Mouse (Mus musculus) naive thymus-derived CD4-positive, alpha-beta T cell, adult 2 months (primary cell): ENCODE results near the gene Clcf1.
A peak's percentile ranks its signal among the peaks of the same experiment; 100 is the strongest.

Experiments used
- DNase-seq: peaks from one replicate; pipeline ENCODE4 v3.0.0-alpha.2; 2011; ENCODE audit warnings: low read depth

Gene Clcf1

DNA sequence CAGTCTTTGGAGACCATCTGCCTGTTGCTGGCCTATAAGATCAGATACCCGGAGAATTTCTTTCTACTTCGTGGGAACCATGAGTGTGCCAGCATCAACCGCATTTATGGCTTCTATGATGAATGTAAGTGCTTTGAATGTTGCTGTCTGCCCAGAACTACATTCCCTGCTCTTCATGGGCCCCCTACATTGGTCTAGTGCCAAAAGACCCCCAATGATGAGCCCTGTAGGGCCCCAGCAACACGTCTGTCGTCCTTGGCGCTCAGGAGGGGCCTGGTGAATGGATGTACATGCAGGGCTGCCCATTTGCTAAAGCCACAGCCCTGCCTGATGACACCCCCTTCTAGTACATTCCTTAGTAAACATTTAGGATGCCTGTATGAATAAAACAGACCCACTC is 20.9 kb upstream of the Clcf1 start:
- DNase-seq, result no peak

DNA sequence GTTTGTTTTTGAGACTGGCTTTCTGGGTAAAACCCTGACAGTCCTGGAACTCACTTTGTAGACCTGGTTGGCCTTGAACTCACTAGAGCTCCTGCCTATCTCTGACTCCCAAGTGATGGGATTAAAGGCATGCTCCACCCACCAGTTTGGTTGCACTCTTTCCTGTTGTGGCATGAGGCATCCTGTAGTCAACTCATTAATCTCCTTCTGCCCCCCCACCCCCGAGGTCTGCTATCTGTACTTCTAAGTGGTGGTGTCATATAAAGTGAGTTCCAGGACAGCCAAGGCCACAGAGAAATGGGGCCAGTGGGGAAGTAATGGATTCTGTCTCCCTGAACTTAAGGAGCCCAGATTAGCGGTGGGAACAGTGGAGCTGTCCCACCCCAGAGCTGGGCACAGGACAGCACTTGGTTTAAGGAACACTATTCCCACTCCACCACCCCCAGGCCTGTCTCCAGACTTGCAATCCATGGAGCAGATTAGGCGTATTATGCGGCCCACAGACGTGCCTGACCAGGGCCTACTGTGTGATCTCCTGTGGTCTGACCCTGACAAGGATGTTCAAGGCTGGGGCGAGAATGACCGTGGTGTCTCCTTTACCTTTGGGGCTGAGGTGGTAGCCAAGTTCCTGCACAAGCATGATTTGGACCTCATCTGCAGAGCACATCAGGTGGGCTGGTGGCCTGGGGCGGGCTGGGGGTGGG is 19.9 kb upstream of the Clcf1 start:
- peak; percentile 44 for DNase-seq

GRCm38 (mm10) chr19:4194776-4195650 is 19.0 kb upstream of the Clcf1 start:
- no peak for DNase-seq

- no peak for DNase-seq
These were observed 18.0 kb upstream of the Clcf1 start for GRCm38 (mm10) chr19:4196048-4196447.

GRCm38 (mm10) chr19:4196548-4196947 is 17.5 kb upstream of the Clcf1 start:
- DNase-seq, result no peak

DNA sequence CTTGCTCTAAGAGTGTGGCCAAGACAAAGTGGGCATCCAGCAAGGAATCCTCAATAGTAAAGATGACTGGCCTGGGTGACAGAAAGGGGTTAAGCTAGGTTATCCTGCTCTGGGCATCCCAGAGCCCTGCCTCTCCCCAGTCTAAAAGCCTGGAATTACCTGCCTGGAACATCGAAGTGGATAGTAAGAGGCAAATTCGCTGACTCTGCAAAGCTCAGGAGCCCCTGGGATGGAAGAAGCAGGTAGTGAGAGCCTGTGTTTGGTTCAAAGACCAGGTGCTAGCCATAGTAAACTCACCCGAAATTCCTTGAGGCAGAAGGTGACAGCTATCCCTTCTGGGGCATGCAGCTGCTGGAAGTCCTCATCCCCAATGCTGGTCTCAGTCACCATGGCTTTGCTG is 16.9 kb upstream of the Clcf1 start:
- no peak for DNase-seq

- DNase-seq, result peak; percentile 94
These were observed 12.6 kb upstream of the Clcf1 start, which contains the start of gene Rad9a for GRCm38 (mm10) chr19:4201291-4201909. Gene Rad9a, minus strand, starts transcription at chr19:4201662.

DNA sequence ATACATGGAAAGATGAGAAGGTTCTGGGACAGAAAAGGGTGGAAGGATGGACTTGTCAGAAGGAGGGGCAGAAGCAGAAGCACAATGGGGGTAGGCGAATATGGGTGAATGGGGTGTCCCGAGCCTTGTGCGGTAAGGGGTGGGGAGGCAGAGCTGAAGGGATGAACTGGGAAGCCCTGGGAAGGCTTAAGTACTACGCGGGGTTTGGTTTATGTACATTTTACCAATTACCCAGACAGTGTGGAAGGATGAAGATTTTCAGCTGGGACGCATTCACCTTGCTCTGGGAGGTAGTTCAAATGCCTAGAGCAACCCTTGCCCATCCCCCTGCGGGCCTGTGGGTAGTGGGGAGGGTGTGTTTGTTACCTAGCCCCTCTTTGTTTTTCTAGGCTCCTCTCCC is 11.9 kb upstream of the Clcf1 start:
- no peak for DNase-seq

- DNase-seq, result peak; percentile 71
These were observed 10.9 kb upstream of the Clcf1 start for GRCm38 (mm10) chr19:4203148-4203547.

DNA sequence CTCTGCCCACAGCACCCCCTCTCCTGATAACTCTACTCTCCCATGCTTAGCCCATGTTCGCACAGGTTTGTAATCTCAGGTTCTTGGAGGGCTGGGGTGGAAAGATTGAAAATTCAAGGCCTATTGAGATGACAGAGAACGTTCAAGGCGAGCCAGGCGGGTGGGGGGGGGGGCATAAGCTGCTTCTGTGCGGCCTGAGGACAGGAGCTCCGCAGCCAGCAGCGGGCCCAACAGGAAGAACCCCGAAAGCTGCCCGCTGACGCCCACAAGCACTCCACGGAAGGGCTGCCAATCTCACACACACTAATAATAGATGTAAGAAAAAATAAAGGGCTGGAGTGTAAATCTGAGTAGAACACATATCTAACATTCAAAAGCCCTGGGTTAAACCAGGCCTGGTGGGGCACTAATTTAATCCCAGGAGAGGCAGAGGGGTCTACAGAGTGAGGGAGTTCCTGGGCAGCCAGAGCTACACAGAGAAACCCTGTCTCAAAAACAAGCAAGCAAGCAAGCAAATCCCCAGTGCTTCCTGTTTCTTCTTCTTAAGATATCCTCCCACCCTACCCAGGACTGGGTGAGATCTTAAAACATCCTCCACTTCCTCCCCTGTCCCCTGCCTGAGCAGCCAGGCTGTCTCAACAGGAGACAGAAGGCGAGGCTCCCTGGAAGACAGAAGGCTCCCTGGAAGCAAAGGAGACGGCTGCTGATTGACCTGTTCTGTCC is 10.3 kb upstream of the Clcf1 start:
- peak; percentile 76 for DNase-seq

DNA sequence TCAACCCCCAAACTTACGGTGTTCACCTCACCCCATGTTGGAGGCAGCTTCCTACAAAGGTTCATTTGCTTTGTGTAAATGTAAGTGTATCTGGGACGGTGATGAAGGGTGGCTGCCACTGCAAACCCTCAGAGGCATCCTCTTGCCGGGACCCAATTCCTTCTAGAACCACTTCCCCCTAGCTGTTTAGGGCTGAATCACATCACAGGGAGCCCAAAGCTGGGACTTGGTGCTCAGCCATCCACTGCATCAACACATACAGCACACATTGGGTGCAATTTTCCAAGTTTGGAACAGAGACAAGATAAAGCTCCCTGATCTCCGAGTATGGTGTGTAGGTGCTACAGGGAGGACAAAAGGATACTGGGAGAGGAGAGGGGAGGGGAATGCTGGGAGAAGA is 9.1 kb upstream of the Clcf1 start:
- DNase-seq, result peak; percentile 63

DNA sequence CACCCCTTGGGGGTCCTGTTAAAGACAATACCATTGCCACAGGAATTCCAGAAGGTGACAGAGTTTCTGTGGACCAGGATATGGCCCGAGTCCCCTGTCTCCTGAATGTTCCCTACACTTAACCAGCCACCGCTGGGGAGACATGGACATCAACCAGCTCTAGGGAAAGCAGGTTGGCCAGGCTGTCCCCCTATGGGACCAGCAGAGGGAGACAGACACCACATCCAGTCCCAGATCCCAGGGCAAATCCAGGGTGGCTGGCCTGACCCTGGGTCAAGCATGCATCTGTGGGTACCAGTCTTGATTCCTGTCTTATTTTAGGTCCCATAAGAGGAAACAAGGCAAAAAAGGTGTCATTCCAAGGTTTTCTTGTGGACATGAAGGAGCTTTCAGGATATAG is 7.1 kb upstream of the Clcf1 start:
- DNase-seq, result peak; percentile 79

DNA sequence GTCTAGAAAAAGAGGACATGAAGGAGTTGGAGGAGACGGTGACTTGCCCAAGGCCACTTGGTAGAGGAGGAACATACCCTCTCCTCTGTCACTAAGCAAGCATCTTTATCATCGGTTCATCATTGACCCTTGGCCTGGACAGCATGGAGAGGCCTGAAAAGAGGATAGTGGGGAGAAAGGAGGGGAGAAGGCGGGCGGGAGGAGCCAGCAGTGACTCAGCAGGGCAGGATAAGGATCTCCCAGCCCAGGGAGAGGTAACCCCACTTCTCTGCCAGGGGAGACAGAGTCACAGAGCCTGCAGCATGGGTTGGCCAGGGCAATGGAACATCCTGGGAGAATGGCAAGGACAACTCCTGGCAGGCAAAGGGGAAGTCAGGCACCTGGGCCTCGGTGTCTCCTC is 5.5 kb upstream of the Clcf1 start:
- DNase-seq, result no peak

DNA sequence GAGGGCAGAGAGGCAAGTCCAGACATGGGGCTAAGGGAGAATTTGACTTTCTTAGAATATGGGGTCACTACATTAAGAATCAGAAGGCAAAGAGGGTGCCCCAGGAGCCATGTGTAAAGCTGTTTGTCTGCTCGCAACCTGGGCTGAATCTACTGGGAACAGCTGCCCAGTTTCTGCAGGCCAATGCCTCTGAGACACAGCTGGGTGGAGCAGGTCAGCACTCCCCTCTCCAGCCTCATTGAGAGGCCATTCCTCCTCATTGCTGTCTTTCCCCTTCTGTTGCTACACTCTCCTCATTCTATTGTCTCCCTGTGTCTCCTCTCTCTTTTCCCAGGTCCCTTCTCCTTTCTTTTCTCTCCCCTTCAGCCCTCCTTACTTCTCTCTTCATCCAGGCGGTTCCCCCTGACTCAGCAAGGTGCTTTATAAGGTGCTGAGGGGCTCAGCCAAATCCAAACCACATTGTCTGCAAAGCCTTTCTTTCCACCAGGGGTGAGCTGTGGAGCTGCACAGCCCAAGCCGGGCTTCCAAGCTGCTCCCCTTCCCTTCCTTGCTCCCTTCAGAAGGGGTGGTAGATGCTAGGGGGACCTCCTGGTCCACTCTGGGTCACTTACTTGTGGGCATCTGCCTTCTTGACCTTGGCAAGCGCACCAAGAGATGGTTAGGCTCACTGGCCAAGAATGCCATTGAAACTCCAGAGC is 2.0 kb upstream of the Clcf1 start:
- no peak for DNase-seq

DNA sequence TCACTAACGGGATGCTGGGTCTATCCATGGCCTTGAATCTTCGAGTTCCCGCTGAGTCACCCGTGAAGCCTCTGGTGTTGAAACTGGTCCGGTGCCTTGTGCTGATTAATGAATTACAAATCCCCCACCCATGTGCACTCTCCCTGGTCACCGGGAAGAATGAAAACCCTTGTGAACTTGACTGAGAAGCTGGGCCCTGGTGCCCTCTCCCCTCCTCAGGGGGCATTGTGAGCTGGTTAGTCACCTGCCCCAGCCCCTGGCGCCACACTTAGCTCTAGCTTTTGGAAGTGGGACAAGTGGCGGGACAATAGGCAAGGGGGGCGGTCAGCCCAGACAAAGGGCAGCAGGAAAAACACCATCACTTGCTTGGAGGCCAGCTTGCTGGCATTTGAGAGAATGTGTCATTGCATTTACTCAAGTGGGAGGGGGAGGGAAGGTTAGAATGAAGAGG is 489 bp upstream of the Clcf1 start:
- DNase-seq, result no peak

DNA sequence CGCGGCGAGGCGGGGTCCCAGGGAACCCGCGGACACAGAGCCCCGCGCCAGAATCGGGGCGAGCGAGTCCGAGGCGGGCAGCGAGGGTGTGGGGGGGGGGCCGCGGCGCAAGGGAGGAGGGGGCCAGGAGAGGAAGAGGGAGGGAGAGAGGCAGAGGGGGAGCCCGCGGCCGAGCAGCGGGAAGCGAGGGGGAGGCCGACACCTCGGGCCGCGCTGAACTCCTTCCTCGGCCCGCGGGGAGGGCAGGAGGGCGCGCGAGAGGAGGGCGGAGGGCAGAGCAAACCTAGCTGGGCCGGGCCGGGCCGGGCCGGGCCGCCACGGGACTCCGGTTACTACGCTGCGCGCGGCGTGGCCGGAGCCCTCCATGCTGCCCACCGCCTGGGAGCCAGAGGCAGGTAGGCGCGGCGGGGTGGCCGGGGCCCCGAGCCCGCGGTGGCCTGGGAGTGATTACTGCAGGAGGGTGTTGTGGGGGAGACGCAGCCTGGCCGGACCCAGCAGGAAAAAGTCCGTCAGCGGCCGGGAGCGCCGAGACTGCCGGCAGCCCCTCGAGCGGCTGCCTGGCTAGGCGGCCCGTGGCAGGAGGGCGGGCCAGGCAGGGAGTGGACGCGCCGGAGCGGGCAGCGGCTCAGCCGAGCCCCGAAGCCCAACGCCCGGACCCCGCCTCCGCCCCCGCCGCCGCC is 873 bp downstream of the Clcf1 start:
- DNase-seq, result peak; percentile 46

GRCm38 (mm10) chr19:4215451-4215840 is 1.4 kb downstream of the Clcf1 start:
- peak; percentile 35 for DNase-seq

- peak; percentile 22 for DNase-seq
These were observed 2.1 kb downstream of the Clcf1 start for GRCm38 (mm10) chr19:4216041-4216685.

- DNase-seq, result no peak
These were observed 3.1 kb downstream of the Clcf1 start for GRCm38 (mm10) chr19:4217140-4217539.

DNA sequence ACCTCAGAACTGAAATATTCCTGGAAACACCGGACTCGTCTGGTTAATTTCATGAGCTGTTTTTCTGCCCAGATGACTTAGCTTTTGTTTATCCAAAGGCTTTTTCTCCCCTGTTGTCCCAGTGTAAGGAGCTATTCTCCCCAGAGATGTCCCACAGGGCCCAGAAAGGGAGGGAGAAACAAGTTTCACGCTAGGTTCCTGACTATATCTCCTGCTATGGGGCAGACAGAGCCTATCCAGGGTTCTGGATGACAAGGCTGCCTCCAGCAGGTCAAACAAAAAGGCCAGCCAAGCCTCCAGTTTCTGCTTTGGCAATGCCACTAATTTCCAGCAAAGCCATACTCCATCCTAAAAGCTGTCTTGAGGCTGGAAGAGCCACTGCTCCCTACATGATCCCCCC is 3.8 kb downstream of the Clcf1 start:
- no peak for DNase-seq
